Mouse (Mus musculus) heart, adult 2 months (tissue): Measurements from ENCODE around the gene Mogs.

Experiments used
- CTCF ChIP-seq: fragments of 200-600 bp; IDR thresholded peaks from 2 replicates; pipeline ENCODE4 v1.8.1; 2022; ENCODE audit warnings: antibody characterized with exemption, mild to moderate bottlenecking, moderate library complexity
- EP300 ChIP-seq: fragments of 200-500 bp; IDR thresholded peaks from 2 replicates; pipeline ENCODE4 v1.6.1; 2011; ENCODE audit warnings: low read depth, low read length, control low read depth; ENCODE audit not compliant: insufficient read depth
- POLR2A ChIP-seq: fragments of 200-500 bp; IDR thresholded peaks from 2 replicates; pipeline ENCODE4 v1.6.1; 2011; ENCODE audit warnings: mild to moderate bottlenecking, low read depth, low read length, control low read depth; ENCODE audit not compliant: insufficient read depth

- TF ChIP-seq CTCF, result no peak
- TF ChIP-seq POLR2A, result no peak
- no peak for TF ChIP-seq EP300
These were observed 30.5 kb downstream of the Mogs start for GRCm38 (mm10) chr6:83145805-83146204.
